Mouse (Mus musculus) hindbrain, embryonic 13.5 days (tissue): ENCODE measurements around the gene Nav1. TPM values are rescaled to one million over a fixed set of nuclear protein-coding genes. Genes with fewer than 3 reads are reported as not detected.

Experiments used
- microRNA-seq: library from miRNA; unstranded; fragments of <30 nt; microRNA quantifications from one replicate; pipeline ENCODE4, GENCODE M21; 2016
- polyA plus RNA-seq: library from polyadenylated mRNA; unstranded; fragments of >200 nt; fragmentation: Nextera tagmentation; extraction: Ambion mirVana; gene quantifications from 2 replicates; pipeline ENCODE4 v1.2.1, GENCODE M21; 2015

Gene Nav1
- polyA plus RNA-seq, 1 experiment from 2014 or later: 42.6 TPM

Small RNAs within 50 kb of the gene (microRNA-seq; reads per million reads assigned to microRNA genes)
- 4.2 reads per million, percentile 13 among the genes with 10 or more reads in this experiment for gene Mir1231

Other genes with a start within 250 kb of the Nav1 start
- gene Shisa4, start 232.1 kb downstream of the Nav1 start, polyA plus RNA-seq: 84.2 and 89.9 TPM in 2 replicates
- gene Ipo9, start 176.8 kb downstream of the Nav1 start, polyA plus RNA-seq: 124 and 126 TPM in 2 replicates
- 22.9 and 25.3 TPM in 2 replicates for gene Csrp1, start 112.8 kb upstream of the Nav1 start, polyA plus RNA-seq
- 19.6 and 20.6 TPM in 2 replicates for gene Phlda3, start 158.8 kb upstream of the Nav1 start, polyA plus RNA-seq
- gene Tnni1, start 172.1 kb upstream of the Nav1 start, polyA plus RNA-seq: 5.6 and 6.0 TPM in 2 replicates
- 0.65 and 0.84 TPM in 2 replicates for gene Lad1, start 211.3 kb upstream of the Nav1 start, polyA plus RNA-seq
- gene Tnnt2, start 229.1 kb upstream of the Nav1 start, polyA plus RNA-seq: 12.1 and 16.2 TPM in 2 replicates